Mouse (Mus musculus): ENCODE measurements around the gene Epb41l2.

- no peak for TF ChIP-seq POLR2A (IDR thresholded peaks at IDR 0.05; ENCODE audit: insufficient read depth, low read length)
- no peak for TF ChIP-seq CTCF (IDR thresholded peaks at IDR 0.05; ENCODE audit: low read depth, low read length)
- TF ChIP-seq EP300 (IDR thresholded peaks at IDR 0.05; ENCODE audit: insufficient read depth, low read depth, low read length) = no peak
Measured at GRCm38 (mm10) chr10:25402886-25403285, 43.3 kb downstream of the Epb41l2 start.

Data from ES-Bruce4 (cell line).